In the genomic region with DNA sequence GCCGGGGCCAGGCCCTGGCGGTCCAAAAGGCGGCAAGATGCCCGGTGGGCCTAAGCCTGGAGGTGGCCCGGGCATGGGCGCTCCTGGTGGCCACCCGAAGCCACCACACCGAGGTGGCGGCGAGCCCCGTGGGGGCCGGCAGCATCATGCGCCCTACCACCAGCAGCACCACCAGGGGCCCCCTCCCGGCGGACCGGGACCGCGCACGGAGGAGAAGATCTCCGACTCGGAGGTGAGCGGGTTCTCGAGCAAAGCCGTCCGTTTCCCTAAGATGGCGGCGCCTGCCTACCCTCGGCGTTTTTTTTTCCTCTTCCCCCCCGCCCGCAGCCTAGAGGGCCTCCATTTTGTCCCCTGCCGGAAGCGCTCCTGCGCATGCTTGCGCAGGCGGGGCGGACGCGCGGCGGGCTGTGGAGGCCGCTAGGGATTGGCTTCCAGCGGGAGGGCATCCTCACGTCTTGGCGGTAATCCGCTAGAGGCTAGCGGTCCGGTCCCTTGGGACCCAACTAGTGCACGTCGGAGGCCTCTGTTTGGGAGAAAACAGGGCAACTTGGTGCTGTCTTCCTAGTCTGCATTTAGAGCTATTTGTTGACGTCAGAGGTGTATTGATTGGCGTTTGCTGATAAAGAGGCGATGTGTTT, we compare ENCODE assay signal across 8 mouse cellular contexts. TPM values are rescaled to one million over a fixed set of nuclear protein-coding genes. Genes with fewer than 3 reads are reported as not detected.
A peak's percentile ranks its signal among the peaks of the same experiment; 100 is the strongest.
DNase-seq lines count a peak whose midpoint lies in the region; ATAC-seq and TF ChIP-seq lines count a peak whose summit lies in the region.

No protein-coding gene starts in this region.

- H3K36me3 ChIP-seq in heart, embryonic 11.5 days (ENCODE audit: control insufficient read depth, insufficient read depth, low read length) = peaks cover 20% of the 10 kb centered on the region
- H3K36me3 ChIP-seq in kidney, postnatal 0 days (ENCODE audit: insufficient read depth, low read length) = peaks cover 29% of the 10 kb centered on the region
- peaks cover 29% of the 10 kb centered on the region for H3K36me3 ChIP-seq in liver, embryonic 11.5 days (ENCODE audit: control insufficient read depth, insufficient read depth, low read length)
- peaks cover 40% of the 10 kb centered on the region for H3K36me3 ChIP-seq in stomach, embryonic 14.5 days (ENCODE audit: control insufficient read depth, insufficient read depth, low read length)

- peak overlapping the region; percentile 99 for H3K9ac ChIP-seq in heart, embryonic 11.5 days (ENCODE audit: low read depth, low read length)
- peak overlapping the region; percentile 100 for H3K9ac ChIP-seq in kidney, postnatal 0 days (ENCODE audit: low read depth, low read length)
- peak overlapping the region; percentile 100 for H3K9ac ChIP-seq in liver, embryonic 11.5 days (ENCODE audit: low read depth, low read length)
- H3K9ac ChIP-seq in stomach, embryonic 14.5 days (replicated peaks; ENCODE audit: low read depth, low read length) = peak overlapping the region; percentile 100

- H3K27me3 ChIP-seq in heart, embryonic 11.5 days (ENCODE audit: control insufficient read depth, insufficient read depth, low read length) = no peaks in the 10 kb centered on the region
- no peaks in the 10 kb centered on the region for H3K27me3 ChIP-seq in kidney, postnatal 0 days (ENCODE audit: insufficient read depth, low read length)
- H3K27me3 ChIP-seq in liver, embryonic 11.5 days (replicated peaks; ENCODE audit: control insufficient read depth, insufficient read depth, low read length) = no peaks in the 10 kb centered on the region
- no peaks in the 10 kb centered on the region for H3K27me3 ChIP-seq in stomach, embryonic 14.5 days (ENCODE audit: control insufficient read depth, insufficient read depth, low read length)

- WGBS in heart, embryonic 11.5 days (ENCODE audit: insufficient replicate concordance) = under 1% methylated on average over 53 of the region's 53 CpGs
- WGBS in kidney, postnatal 0 days = under 1% methylated on average over 43 of the region's 53 CpGs
- under 1% methylated on average over 53 of the region's 53 CpGs for WGBS in liver, embryonic 11.5 days
- WGBS in stomach, embryonic 14.5 days = under 1% methylated on average over 52 of the region's 53 CpGs

- ATAC-seq in erythroblast, adult 5-6 weeks (replicated peaks; ENCODE audit: low FRiP score, poor library complexity, severe bottlenecking) = peak; percentile 83
- ATAC-seq in heart, embryonic 11.5 days (replicated peaks; ENCODE audit: insufficient number of reproducible peaks, low FRiP score, low TSS enrichment) = peak; percentile 75
- peak; percentile 82 for ATAC-seq in kidney, postnatal 0 days (replicated peaks; ENCODE audit: low FRiP score, low read depth)
- ATAC-seq in liver, embryonic 11.5 days (replicated peaks; ENCODE audit: low FRiP score) = peak; percentile 67
- peak; percentile 63 for ATAC-seq in stomach, embryonic 14.5 days (ENCODE audit: insufficient number of reproducible peaks, insufficient read depth, low FRiP score, low read depth)

- peak overlapping the region; percentile 91 for H3K27ac ChIP-seq in heart, embryonic 11.5 days (ENCODE audit: low read depth, low read length)
- H3K27ac ChIP-seq in kidney, postnatal 0 days = peak overlapping the region; percentile 98
- H3K27ac ChIP-seq in liver, embryonic 11.5 days (ENCODE audit: low read depth, low read length) = peak overlapping the region; percentile 97
- peak overlapping the region; percentile 99 for H3K27ac ChIP-seq in stomach, embryonic 14.5 days (ENCODE audit: low read length)

- H3K4me3 ChIP-seq in heart, embryonic 11.5 days (ENCODE audit: low read depth, low read length) = peak overlapping the region; percentile 99
- H3K4me3 ChIP-seq in kidney, postnatal 0 days (replicated peaks; ENCODE audit: low read depth, low read length) = peak overlapping the region; percentile 99
- peak overlapping the region; percentile 100 for H3K4me3 ChIP-seq in liver, embryonic 11.5 days (ENCODE audit: low read depth, low read length)
- peak overlapping the region; percentile 100 for H3K4me3 ChIP-seq in stomach, embryonic 14.5 days (ENCODE audit: low read depth, low read length)

- peaks cover 14% of the 10 kb centered on the region; the same call in 1 of the 2 replicates for H3K4me1 ChIP-seq in heart, embryonic 11.5 days (ENCODE audit: control insufficient read depth, insufficient read depth, low read length)
- H3K4me1 ChIP-seq in kidney, postnatal 0 days (replicated peaks; ENCODE audit: insufficient read depth, low read length) = peaks cover 9% of the 10 kb centered on the region; the same call in 1 of the 2 replicates
- peaks cover 21% of the 10 kb centered on the region; the same call in 1 of the 2 replicates for H3K4me1 ChIP-seq in liver, embryonic 11.5 days (replicated peaks; ENCODE audit: control insufficient read depth, insufficient read depth, low read length)
- peaks cover 16% of the 10 kb centered on the region; the same call in 1 of the 2 replicates for H3K4me1 ChIP-seq in stomach, embryonic 14.5 days (ENCODE audit: control insufficient read depth, insufficient read depth, low read length)

- DNase-seq in B cell, adult 2 months = peak; percentile 90 to 91
- DNase-seq in brain, adult 2 months (ENCODE audit: low read depth, low spot score) = peak; percentile 96
- DNase-seq in kidney, postnatal 0 days (ENCODE audit: low spot score) = peak; percentile 95
- DNase-seq in liver, embryonic 11.5 days (ENCODE audit: low spot score) = peak; percentile 88
- peak; percentile 95 for DNase-seq in naive thymus-derived CD4-positive, alpha-beta T cell, adult 2 months (ENCODE audit: low read depth)

- TF ChIP-seq CTCF in kidney, postnatal 0 days (IDR thresholded peaks at IDR 0.05; ENCODE audit: low read depth) = peak; percentile 48; the same call in 1 of the 2 replicates

- peak overlapping the region; percentile 83 for H3K4me2 ChIP-seq in heart, embryonic 11.5 days
- peak overlapping the region; percentile 78 for H3K4me2 ChIP-seq in kidney, postnatal 0 days (ENCODE audit: low read length)
- H3K4me2 ChIP-seq in liver, embryonic 11.5 days = peak overlapping the region; percentile 97
- peak overlapping the region; percentile 93 for H3K4me2 ChIP-seq in stomach, embryonic 14.5 days (replicated peaks; ENCODE audit: low read depth, low read length)

- no peaks in the 10 kb centered on the region for H3K9me3 ChIP-seq in heart, embryonic 11.5 days (replicated peaks; ENCODE audit: control insufficient read depth, low read length)
- no peaks in the 10 kb centered on the region for H3K9me3 ChIP-seq in kidney, postnatal 0 days (replicated peaks; ENCODE audit: low read length)
- H3K9me3 ChIP-seq in liver, embryonic 11.5 days (ENCODE audit: control insufficient read depth, low read length) = no peaks in the 10 kb centered on the region
- no peaks in the 10 kb centered on the region for H3K9me3 ChIP-seq in stomach, embryonic 14.5 days (ENCODE audit: control insufficient read depth, low read depth, low read length)

RNA-seq across cellular contexts. Expression of a gene that starts 1.0 kb away (rescaled TPM):
- 235 and 246 TPM in 2 replicates for total RNA-seq in erythroblast, adult 5-6 weeks (2015; ENCODE audit: low replicate concordance)
- total RNA-seq in erythroblast, adult 5-6 weeks (2017; ENCODE audit: low replicate concordance) = 508 and 629 TPM in 2 replicates
- polyA plus RNA-seq in heart, embryonic 11.5 days (2014; fragmentation: Nextera tagmentation; extraction: Ambion mirVana) = 58.6 and 78.9 TPM in 2 replicates
- polyA plus RNA-seq in kidney, postnatal 0 days (2015; fragmentation: Nextera tagmentation; extraction: Ambion mirVana) = 89.6 and 98.1 TPM in 2 replicates
- polyA plus RNA-seq in liver, embryonic 11.5 days (2014; fragmentation: Nextera tagmentation; extraction: Ambion mirVana) = 89.4 and 93.4 TPM in 2 replicates
- polyA plus RNA-seq in stomach, embryonic 14.5 days (2014; fragmentation: Nextera tagmentation; extraction: Ambion mirVana) = 128 and 142 TPM in 2 replicates

RNA-seq across cellular contexts. Expression of a gene that starts 38.8 kb away (rescaled TPM):
- 8.2 and 12.7 TPM in 2 replicates for total RNA-seq in erythroblast, adult 5-6 weeks (2015; ENCODE audit: low replicate concordance)
- total RNA-seq in erythroblast, adult 5-6 weeks (2017; ENCODE audit: low replicate concordance) = 23.1 and 25.7 TPM in 2 replicates
- 16.9 and 18.2 TPM in 2 replicates for polyA plus RNA-seq in heart, embryonic 11.5 days (2014; fragmentation: Nextera tagmentation; extraction: Ambion mirVana)
- polyA plus RNA-seq in kidney, postnatal 0 days (2015; fragmentation: Nextera tagmentation; extraction: Ambion mirVana) = 11.8 and 12.6 TPM in 2 replicates
- 22.5 and 23.8 TPM in 2 replicates for polyA plus RNA-seq in liver, embryonic 11.5 days (2014; fragmentation: Nextera tagmentation; extraction: Ambion mirVana)
- 19.5 and 25.5 TPM in 2 replicates for polyA plus RNA-seq in stomach, embryonic 14.5 days (2014; fragmentation: Nextera tagmentation; extraction: Ambion mirVana)

RNA-seq across cellular contexts. Expression of a gene that starts 54.2 kb away (rescaled TPM):
- 11.7 and 12.1 TPM in 2 replicates for total RNA-seq in erythroblast, adult 5-6 weeks (2015; ENCODE audit: low replicate concordance)
- total RNA-seq in erythroblast, adult 5-6 weeks (2017; ENCODE audit: low replicate concordance) = 7.5 and 9.6 TPM in 2 replicates
- 16.1 and 17.9 TPM in 2 replicates for polyA plus RNA-seq in heart, embryonic 11.5 days (2014; fragmentation: Nextera tagmentation; extraction: Ambion mirVana)
- polyA plus RNA-seq in kidney, postnatal 0 days (2015; fragmentation: Nextera tagmentation; extraction: Ambion mirVana) = 14.8 and 17.3 TPM in 2 replicates
- polyA plus RNA-seq in liver, embryonic 11.5 days (2014; fragmentation: Nextera tagmentation; extraction: Ambion mirVana) = 13.6 and 13.7 TPM in 2 replicates
- polyA plus RNA-seq in stomach, embryonic 14.5 days (2014; fragmentation: Nextera tagmentation; extraction: Ambion mirVana) = 28.9 and 34.7 TPM in 2 replicates

RNA-seq across cellular contexts. Expression of a gene that starts 55.1 kb away (rescaled TPM):
- 0.19 and 1.9 TPM in 2 replicates for total RNA-seq in erythroblast, adult 5-6 weeks (2015; ENCODE audit: low replicate concordance)
- total RNA-seq in erythroblast, adult 5-6 weeks (2017; ENCODE audit: low replicate concordance) = 3.1 and 3.3 TPM in 2 replicates
- 13.0 and 15.3 TPM in 2 replicates for polyA plus RNA-seq in heart, embryonic 11.5 days (2014; fragmentation: Nextera tagmentation; extraction: Ambion mirVana)
- polyA plus RNA-seq in kidney, postnatal 0 days (2015; fragmentation: Nextera tagmentation; extraction: Ambion mirVana) = 12.0 and 12.8 TPM in 2 replicates
- 10.0 and 12.5 TPM in 2 replicates for polyA plus RNA-seq in liver, embryonic 11.5 days (2014; fragmentation: Nextera tagmentation; extraction: Ambion mirVana)
- polyA plus RNA-seq in stomach, embryonic 14.5 days (2014; fragmentation: Nextera tagmentation; extraction: Ambion mirVana) = 26.8 and 30.0 TPM in 2 replicates

Comparison
In these comparisons a context has a peak if more than half of its experiments do, and no peak if none do; other contexts are left out.
1. Peak in every context shown above with its lines: DNase-seq, ATAC-seq, H3K4me3 ChIP-seq and H3K27ac ChIP-seq.